Mouse (Mus musculus) liver, embryonic 11.5 days (tissue): ENCODE results near the gene Gusb. TPM values are rescaled to one million over a fixed set of nuclear protein-coding genes. Genes with fewer than 3 reads are reported as not detected.
"Not testable (repeated sequence)": the region's sequence is repeated elsewhere in the genome, so short reads cannot be mapped to it uniquely, and the experiment has no call there.

Experiments used
- ATAC-seq: fragments of 200-750 bp; cut with Nextera tagmentation; replicated peaks from 2 replicates; pipeline ENCODE4 v1.8.0; 2017; ENCODE audit warnings: moderate number of reproducible peaks, mild to moderate bottlenecking, moderate TSS enrichment, moderate library complexity; ENCODE audit not compliant: low FRiP score
- DNase-seq: peaks from one replicate; pipeline ENCODE4 v3.0.0-alpha.2; 2017; ENCODE audit warnings: low spot score
- H3K27ac ChIP-seq: fragments of 300-500 bp; sonication (generic); 2 replicates; pipeline ENCODE4 v1.5.1; 2014; ENCODE audit warnings: mild to moderate bottlenecking, low read depth, low read length, control low read depth
- H3K27me3 ChIP-seq: fragments of 300-500 bp; sonication (generic); replicated peaks from 2 replicates; pipeline ENCODE4 v1.6.1; 2014; ENCODE audit warnings: low read length, mixed read lengths; ENCODE audit not compliant: control insufficient read depth, insufficient read depth
- H3K36me3 ChIP-seq: fragments of 300-500 bp; sonication (generic); 2 replicates; pipeline ENCODE4 v1.6.1; 2014; ENCODE audit warnings: mild to moderate bottlenecking, low read length, moderate library complexity, mixed read lengths; ENCODE audit not compliant: control insufficient read depth, insufficient read depth
- H3K4me1 ChIP-seq: fragments of 300-500 bp; sonication (generic); replicated peaks from 2 replicates; pipeline ENCODE4 v1.6.1; 2014; ENCODE audit warnings: low read length, mixed read lengths; ENCODE audit not compliant: control insufficient read depth, insufficient read depth
- H3K4me2 ChIP-seq: fragments of 300-500 bp; sonication (generic); 2 replicates; pipeline ENCODE4 v1.6.1; 2014; ENCODE audit warnings: mild to moderate bottlenecking, control low read depth, moderate library complexity
- H3K4me3 ChIP-seq: fragments of 300-500 bp; sonication (generic); 2 replicates; pipeline ENCODE4 v1.5.1; 2014; ENCODE audit warnings: low read depth, low read length, control low read depth
- H3K9ac ChIP-seq: fragments of 300-500 bp; sonication (generic); 2 replicates; pipeline ENCODE4 v1.6.1; 2014; ENCODE audit warnings: low read depth, low read length, control low read depth
- H3K9me3 ChIP-seq: fragments of 300-500 bp; sonication (generic); 2 replicates; pipeline ENCODE4 v1.6.1; 2016; ENCODE audit warnings: low read length, inconsistent platforms, mixed read lengths; ENCODE audit not compliant: control insufficient read depth
- WGBS: fragments of 180-500 bp; shearing (Covaris S2); extraction: QIAGEN DNeasy Blood & Tissue Kit; methylation state at CpG from one replicate; pipeline ENCODE4 v1.1.7; 2014; 5-methylcytosine and 5-hydroxymethylcytosine counted together
- polyA plus RNA-seq: library from polyadenylated mRNA; unstranded; fragments of >200 nt; fragmentation: Nextera tagmentation; extraction: Ambion mirVana; gene quantifications from 2 replicates; pipeline ENCODE4 v1.2.1, GENCODE M21; 2014

The Gusb gene
- polyA plus RNA-seq, 1 experiment from 2014 or later: 82.5 TPM

DNA sequence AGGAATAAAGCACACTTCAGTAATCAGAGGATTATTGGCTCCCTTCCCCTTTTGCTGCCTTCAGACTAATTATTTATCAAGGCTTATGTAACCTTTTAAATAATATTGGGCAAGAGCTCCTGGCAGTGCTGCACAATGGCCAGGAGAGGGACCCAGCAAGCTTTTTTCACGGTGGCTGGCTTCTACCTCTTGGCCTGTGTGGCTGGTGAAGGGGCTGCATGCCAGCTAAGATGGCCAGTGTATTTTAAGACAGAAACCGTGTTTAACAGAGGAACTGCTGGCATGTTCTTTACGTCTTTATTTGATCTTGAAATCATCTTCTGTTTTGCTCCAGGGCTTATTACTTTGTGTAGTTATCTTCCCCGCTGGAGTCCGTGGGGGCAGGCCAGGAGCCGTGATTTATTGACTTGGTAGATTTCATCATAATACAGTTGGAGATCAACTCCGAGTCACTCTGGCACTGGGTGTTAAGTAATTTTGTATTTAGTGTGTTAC lies 41.4 kb upstream of the Gusb start:
- Histone ChIP-seq H3K4me1 (0 out of 2 replicates have a peak, but pooled peaks cover 3% of the 10 kb centered on the region), H3K27ac (no peak overlapping the region), H3K9me3 (no peaks in the 10 kb centered on the region), H3K9ac (no peak overlapping the region), H3K27me3 (no peaks in the 10 kb centered on the region), H3K36me3 (peaks cover 41% of the 10 kb centered on the region), H3K4me2 (no peak overlapping the region), H3K4me3 (no peak overlapping the region)
- 77% methylated on average over 7 of the region's 7 CpGs for WGBS
- DNase-seq (no peak), ATAC-seq (no peak; the same call in 1 of the 2 replicates)

GRCm38 (mm10) chr5:130043741-130044140 lies 40.9 kb upstream of the Gusb start:
- DNase-seq: no peak
- 0 out of 2 replicates have a peak, but pooled peaks cover 3% of the 10 kb centered on the region for H3K4me1 ChIP-seq
- H3K27me3 ChIP-seq: no peaks in the 10 kb centered on the region
- no peak for ATAC-seq
- H3K27ac ChIP-seq: no peak overlapping the region
- H3K36me3 ChIP-seq: peaks cover 41% of the 10 kb centered on the region
- no peaks in the 10 kb centered on the region for H3K9me3 ChIP-seq
- H3K4me2 ChIP-seq: no peak overlapping the region
- H3K9ac ChIP-seq: no peak overlapping the region
- no peak overlapping the region for H3K4me3 ChIP-seq
- WGBS: 79% methylated on average over 3 of the region's 3 CpGs

- ATAC-seq (no peak), DNase-seq (no peak)
- no peak overlapping the region for H3K4me3 ChIP-seq
- H3K36me3 ChIP-seq: peaks cover 32% of the 10 kb centered on the region
- H3K9ac ChIP-seq: no peak overlapping the region
- no peak overlapping the region for H3K27ac ChIP-seq
- no peaks in the 10 kb centered on the region for H3K27me3 ChIP-seq
- H3K9me3 ChIP-seq: no peaks in the 10 kb centered on the region
- no peak overlapping the region for H3K4me2 ChIP-seq
- 0 out of 2 replicates have a peak, but pooled peaks cover 3% of the 10 kb centered on the region for H3K4me1 ChIP-seq
- 78% methylated on average over 4 of the region's 4 CpGs for WGBS
Observed at GRCm38 (mm10) chr5:130041262-130041661, 38.4 kb upstream of the Gusb start.

- 0 out of 2 replicates have a peak, but pooled peaks cover 3% of the 10 kb centered on the region for H3K4me1 ChIP-seq
- H3K9me3 ChIP-seq: no peaks in the 10 kb centered on the region
- H3K4me2 ChIP-seq: no peak overlapping the region
- H3K27ac ChIP-seq: no peak overlapping the region
- WGBS: 92% methylated on average over 4 of the region's 4 CpGs
- no peaks in the 10 kb centered on the region for H3K27me3 ChIP-seq
- ATAC-seq: no peak
- no peak for DNase-seq
- no peak overlapping the region for H3K9ac ChIP-seq
- H3K4me3 ChIP-seq: no peak overlapping the region
- H3K36me3 ChIP-seq: peaks cover 32% of the 10 kb centered on the region
Observed at GRCm38 (mm10) chr5:130040797-130041196, 37.9 kb upstream of the Gusb start.

- Histone ChIP-seq H3K9me3 (no peaks in the 10 kb centered on the region), H3K4me2 (no peak overlapping the region), H3K4me3 (no peak overlapping the region), H3K27me3 (no peaks in the 10 kb centered on the region), H3K36me3 (peaks cover 32% of the 10 kb centered on the region), H3K4me1 (peaks cover 9% of the 10 kb centered on the region), H3K27ac (no peak overlapping the region), H3K9ac (no peak overlapping the region)
- ATAC-seq: 0 out of 2 replicates have a peak, but pooled peaks have one; percentile 30
- WGBS: 71% methylated on average over 19 of the region's 19 CpGs
- peak; percentile 61 for DNase-seq
Observed at GRCm38 (mm10) chr5:130037752-130038455, 35.1 kb upstream of the Gusb start.

DNA sequence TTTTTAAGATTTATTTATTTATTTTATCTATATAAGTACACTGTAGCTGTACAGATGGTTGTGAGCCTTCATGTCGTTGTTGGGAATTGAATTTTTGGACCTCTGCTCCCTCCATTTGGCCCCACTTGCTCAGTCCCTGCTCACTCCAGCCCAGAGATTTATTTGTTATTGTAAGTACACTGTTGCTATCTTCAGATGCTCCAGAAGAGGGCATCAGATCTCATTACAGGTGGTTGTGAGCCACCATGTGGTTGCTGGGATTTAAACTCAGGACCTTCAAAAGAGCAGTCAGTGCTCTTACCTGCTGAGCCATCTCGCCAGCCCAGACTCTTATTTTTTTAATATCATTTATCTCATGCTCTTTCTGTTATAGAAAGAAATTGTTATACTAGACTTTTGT lies 33.5 kb upstream of the Gusb start:
- not testable (repeated sequence) for ATAC-seq, H3K27ac ChIP-seq, H3K4me3 ChIP-seq, DNase-seq, H3K9ac ChIP-seq, H3K27me3 ChIP-seq, H3K4me2 ChIP-seq, H3K9me3 ChIP-seq
- Histone ChIP-seq H3K4me1 (peaks cover 13% of the 10 kb centered on the region), H3K36me3 (peaks cover 25% of the 10 kb centered on the region; the same call in 1 of the 2 replicates)
- 49% methylated on average over 2 of the region's 2 CpGs for WGBS

DNA sequence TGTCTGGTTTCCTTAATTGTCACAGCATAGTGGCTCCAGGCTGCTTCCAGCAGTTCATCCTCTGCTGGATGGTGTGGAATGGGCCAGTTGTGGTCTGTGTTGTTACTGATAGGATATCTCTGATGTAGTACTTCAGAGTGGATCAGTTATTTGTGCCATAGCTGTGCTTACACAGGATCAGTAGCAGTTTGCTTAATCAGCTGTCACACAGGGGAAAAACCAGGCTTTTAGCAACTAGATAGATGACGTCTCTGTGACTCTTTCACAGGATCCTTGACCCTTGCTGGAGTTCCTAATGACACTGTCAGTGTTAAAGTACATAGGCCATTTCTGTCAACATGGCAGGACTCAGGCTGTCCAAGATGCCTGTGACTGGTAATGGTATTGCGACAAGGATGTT lies 31.0 kb upstream of the Gusb start:
- DNase-seq (no peak), ATAC-seq (peak; percentile 32; the same call in 1 of the 2 replicates)
- H3K4me3 ChIP-seq: no peak overlapping the region
- 60% methylated on average over 2 of the region's 2 CpGs for WGBS
- H3K4me1 ChIP-seq: peaks cover 16% of the 10 kb centered on the region
- peaks cover 13% of the 10 kb centered on the region; the same call in 1 of the 2 replicates for H3K36me3 ChIP-seq
- H3K27ac ChIP-seq: no peak overlapping the region
- no peak overlapping the region for H3K4me2 ChIP-seq
- H3K9me3 ChIP-seq: no peaks in the 10 kb centered on the region
- H3K9ac ChIP-seq: no peak overlapping the region
- no peaks in the 10 kb centered on the region for H3K27me3 ChIP-seq

DNA sequence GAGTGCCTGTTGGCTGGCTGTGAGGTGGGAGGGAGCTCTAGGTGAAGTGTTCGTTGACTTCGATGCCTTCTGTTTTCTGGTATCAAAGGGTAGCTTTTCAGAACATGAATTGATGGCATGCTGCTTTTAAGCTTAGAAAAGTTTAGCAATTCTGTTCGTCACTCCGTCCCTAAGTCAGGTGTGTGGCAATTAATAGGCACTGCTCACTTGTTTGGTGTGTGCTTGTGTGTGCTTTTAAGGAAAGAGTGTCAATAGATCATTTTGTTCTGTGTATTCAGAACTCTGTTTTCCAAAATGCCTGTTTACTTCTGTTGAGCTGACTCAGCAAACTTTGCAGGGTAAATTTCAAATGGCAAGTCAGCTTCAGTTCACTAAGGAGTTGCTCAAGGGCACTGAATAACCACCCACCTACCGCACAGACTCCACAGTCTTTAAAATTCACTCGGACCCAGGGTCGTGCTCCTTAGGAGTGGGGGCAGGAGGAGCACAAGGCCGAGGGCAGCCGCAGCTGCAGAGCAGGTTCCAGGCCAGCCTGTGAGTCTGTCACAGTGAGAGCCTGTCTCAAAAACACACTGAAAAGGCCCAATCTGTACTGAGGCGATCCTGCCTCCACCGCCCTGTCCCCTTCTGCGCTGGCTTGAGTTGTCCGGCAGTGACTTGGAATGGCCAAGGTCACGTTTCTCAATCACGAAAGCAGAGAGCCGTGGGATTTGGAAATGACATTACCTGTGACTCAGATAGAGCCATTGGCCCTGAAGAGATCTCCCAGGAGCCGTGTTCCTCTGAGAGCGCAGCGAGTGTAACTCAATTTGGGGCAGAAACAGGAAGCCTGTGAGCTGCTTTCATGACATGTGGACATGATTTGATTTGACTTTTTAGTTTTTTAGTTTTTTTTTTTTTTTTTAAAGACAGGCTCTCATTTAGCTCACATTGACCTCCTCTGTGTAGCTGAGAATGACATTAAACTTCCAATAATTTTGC lies 28.9 kb upstream of the Gusb start:
- Histone ChIP-seq H3K4me3 (no peak overlapping the region), H3K9ac (no peak overlapping the region), H3K4me2 (no peak overlapping the region), H3K9me3 (no peaks in the 10 kb centered on the region), H3K4me1 (peaks cover 16% of the 10 kb centered on the region), H3K27ac (no peak overlapping the region), H3K27me3 (no peaks in the 10 kb centered on the region), H3K36me3 (peaks cover 5% of the 10 kb centered on the region; the same call in 1 of the 2 replicates)
- DNase-seq (no peak), ATAC-seq (no peak)
- WGBS: 90% methylated on average over 19 of the region's 19 CpGs
